Mouse (Mus musculus): ENCODE results near the gene Cx3cl1. TPM values are rescaled to one million over a fixed set of nuclear protein-coding genes. Genes with fewer than 3 reads are reported as not detected.
A peak's percentile ranks its signal among the peaks of the same experiment; 100 is the strongest.

Cx3cl1 gene
- polyA plus RNA-seq, 1 experiment from 2014 or later: 14.3 TPM

DNA sequence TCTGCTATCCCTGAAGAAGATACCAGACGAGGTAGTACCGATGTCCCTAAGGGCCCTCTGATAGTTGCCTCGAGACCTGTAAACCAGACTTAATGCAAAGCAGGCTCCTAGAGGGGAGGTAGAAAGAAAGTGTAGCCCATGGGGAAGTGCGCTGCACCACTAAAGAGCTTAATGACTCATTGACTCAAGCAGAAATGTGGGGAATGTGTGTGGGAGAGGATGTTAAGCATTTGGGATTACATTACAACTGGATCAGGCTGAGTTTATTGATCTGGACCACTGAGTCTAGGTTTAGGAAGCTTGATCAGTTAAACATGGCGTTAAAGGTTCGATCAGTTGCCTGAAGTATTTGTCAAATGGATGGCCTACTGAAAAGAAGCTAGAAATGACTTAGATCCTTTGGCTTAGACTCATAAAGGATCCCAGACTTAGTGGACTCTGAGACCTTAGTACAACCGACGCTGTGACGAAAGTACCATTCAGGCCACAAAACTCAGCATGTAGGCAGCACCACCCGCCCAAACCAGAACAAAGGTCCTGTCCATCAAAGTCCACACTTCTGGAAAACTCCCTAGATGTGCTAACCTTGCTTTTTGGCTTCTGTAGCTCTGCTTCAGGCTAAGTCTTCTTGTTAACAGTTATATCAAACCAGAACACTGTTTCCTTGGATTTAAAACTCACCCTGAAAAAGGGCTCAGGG lies 17.6 kb downstream of the Cx3cl1 start:
- WGBS: 47% methylated on average over 10 of the region's 10 CpGs
- no peak for DNase-seq (ENCODE audit: low spot score)

GRCm38 (mm10) chr8:94794368-94794767 lies 22.6 kb downstream of the Cx3cl1 start:
- Histone ChIP-seq H3K36me3 (no peaks in the 10 kb centered on the region), H3K4me3 (no peak overlapping the region), H3K9me3 (replicated peaks) (no peaks in the 10 kb centered on the region), H3K27ac (replicated peaks) (no peak overlapping the region), H3K4me1 (peaks cover 13% of the 10 kb centered on the region), H3K27me3 (ENCODE audit: low read depth, poor library complexity, severe bottlenecking) (no peaks in the 10 kb centered on the region)
- WGBS: 93% methylated on average over 4 of the region's 4 CpGs
- no peak for DNase-seq (ENCODE audit: low spot score)

More for the DNA sequence above, 17.6 kb downstream of the Cx3cl1 start:
- Histone ChIP-seq H3K36me3 (no peaks in the 10 kb centered on the region), H3K4me3 (no peak overlapping the region), H3K27ac (replicated peaks) (peak overlapping the region; percentile 61), H3K4me1 (peaks cover 27% of the 10 kb centered on the region), H3K9me3 (replicated peaks) (no peaks in the 10 kb centered on the region), H3K27me3 (ENCODE audit: low read depth, poor library complexity, severe bottlenecking) (peaks cover 11% of the 10 kb centered on the region; the same call in 1 of the 2 replicates)

- DNase-seq (ENCODE audit: low spot score): no peak
- Histone ChIP-seq H3K4me1 (peaks cover 9% of the 10 kb centered on the region), H3K27me3 (ENCODE audit: low read depth, poor library complexity, severe bottlenecking) (no peaks in the 10 kb centered on the region), H3K4me3 (no peak overlapping the region), H3K27ac (replicated peaks) (no peak overlapping the region), H3K9me3 (replicated peaks) (no peaks in the 10 kb centered on the region), H3K36me3 (no peaks in the 10 kb centered on the region)
- 97% methylated on average over 2 of the region's 2 CpGs for WGBS
These were observed 23.0 kb downstream of the Cx3cl1 start for GRCm38 (mm10) chr8:94794782-94795181.

DNA sequence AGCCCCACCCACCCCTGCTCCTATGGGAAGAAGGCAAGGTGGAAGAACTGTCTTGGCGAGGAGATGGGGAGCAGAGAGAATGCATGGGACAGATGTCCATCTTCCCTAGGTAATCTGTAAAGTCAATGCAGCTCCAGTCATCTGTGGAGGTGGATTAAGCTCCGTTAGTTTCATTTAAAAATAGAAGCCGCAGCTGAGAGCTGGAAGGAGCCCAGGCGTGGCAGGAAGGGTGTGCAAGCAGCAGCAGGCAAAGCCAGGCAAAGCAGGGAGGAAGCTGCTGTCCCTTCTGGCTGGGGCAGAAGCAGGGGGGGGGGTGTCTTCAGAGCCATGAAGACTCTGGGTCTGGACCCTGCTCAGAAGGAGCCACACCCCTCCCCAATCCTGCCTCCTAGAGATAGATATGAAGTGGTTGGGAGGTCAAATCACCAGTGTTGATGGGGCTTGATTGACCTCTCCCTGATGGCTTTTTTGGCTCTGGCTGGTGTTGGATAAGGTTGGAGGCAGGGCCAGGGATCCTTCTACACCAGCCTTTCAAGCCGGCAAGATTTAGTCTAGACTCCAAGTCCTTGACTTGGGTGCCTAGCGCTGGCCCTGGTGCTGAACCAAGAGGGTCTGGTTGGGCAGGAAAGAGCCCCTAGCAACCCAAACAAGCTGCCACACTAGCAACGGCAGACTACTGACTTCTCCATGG lies 28.6 kb downstream of the Cx3cl1 start:
- Histone ChIP-seq H3K27ac (replicated peaks) (no peak overlapping the region), H3K9me3 (replicated peaks) (no peaks in the 10 kb centered on the region), H3K4me1 (peaks cover 7% of the 10 kb centered on the region), H3K27me3 (ENCODE audit: low read depth, poor library complexity, severe bottlenecking) (no peaks in the 10 kb centered on the region), H3K36me3 (no peaks in the 10 kb centered on the region), H3K4me3 (no peak overlapping the region)
- no peak for DNase-seq (ENCODE audit: low spot score)
- WGBS: 67% methylated on average over 7 of the region's 7 CpGs

DNA sequence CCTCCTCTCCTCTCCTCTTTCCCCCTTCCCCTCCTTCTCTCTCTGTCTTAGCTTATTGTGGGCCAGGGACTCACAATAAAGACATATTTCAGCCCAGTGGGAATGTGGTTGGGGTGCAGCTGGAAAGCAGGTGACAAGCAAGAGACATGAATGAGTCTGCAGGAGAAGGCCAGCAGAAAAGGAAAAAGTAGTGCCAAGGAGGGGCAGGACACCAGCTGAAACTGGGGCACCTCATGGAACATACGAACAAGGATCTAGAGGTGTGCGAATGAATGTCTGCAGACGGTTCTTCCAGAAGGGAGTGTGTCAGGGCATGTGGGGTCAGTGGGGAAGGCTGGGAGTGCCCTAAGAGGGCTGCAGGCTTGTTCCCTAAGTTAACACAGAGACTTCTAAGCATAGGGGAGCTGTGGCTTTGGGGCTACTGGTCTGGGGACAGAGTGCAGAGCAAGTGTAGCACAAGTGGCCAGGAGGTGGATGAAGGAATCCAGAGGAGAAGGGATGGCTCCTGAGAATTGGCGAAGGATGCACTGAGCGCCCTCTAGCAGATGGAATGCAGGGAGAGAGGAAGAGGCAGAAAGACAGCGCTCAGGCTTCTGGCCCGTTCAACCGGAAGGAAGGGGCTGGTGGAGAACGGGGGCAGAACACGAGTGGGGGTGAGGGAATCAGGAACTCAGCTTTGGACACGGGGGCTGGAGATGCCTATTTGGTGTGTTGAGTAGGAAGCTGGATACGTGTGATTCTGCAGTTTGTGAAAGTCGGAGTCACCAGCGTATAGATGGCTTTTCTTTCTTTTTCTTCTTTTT lies 29.7 kb downstream of the Cx3cl1 start:
- Histone ChIP-seq H3K27ac (replicated peaks) (no peak overlapping the region), H3K27me3 (ENCODE audit: low read depth, poor library complexity, severe bottlenecking) (no peaks in the 10 kb centered on the region), H3K36me3 (no peaks in the 10 kb centered on the region), H3K9me3 (replicated peaks) (no peaks in the 10 kb centered on the region), H3K4me3 (0 out of 2 replicates have a peak overlapping the region, but pooled peaks have one; percentile 2), H3K4me1 (peaks cover 15% of the 10 kb centered on the region)
- 51% methylated on average over 14 of the region's 14 CpGs for WGBS
- peak; percentile 35 for DNase-seq (ENCODE audit: low spot score)

- Histone ChIP-seq H3K4me1 (peaks cover 23% of the 10 kb centered on the region), H3K36me3 (no peaks in the 10 kb centered on the region), H3K27ac (replicated peaks) (no peak overlapping the region), H3K9me3 (replicated peaks) (no peaks in the 10 kb centered on the region), H3K4me3 (no peak overlapping the region), H3K27me3 (ENCODE audit: low read depth, poor library complexity, severe bottlenecking) (no peaks in the 10 kb centered on the region)
- DNase-seq (ENCODE audit: low spot score): no peak
- 85% methylated on average over 4 of the region's 4 CpGs for WGBS
These were observed 30.6 kb downstream of the Cx3cl1 start for GRCm38 (mm10) chr8:94802375-94802774.

- Histone ChIP-seq H3K27ac (replicated peaks) (no peak overlapping the region), H3K4me3 (no peak overlapping the region), H3K27me3 (ENCODE audit: low read depth, poor library complexity, severe bottlenecking) (no peaks in the 10 kb centered on the region), H3K4me1 (peaks cover 32% of the 10 kb centered on the region), H3K9me3 (replicated peaks) (no peaks in the 10 kb centered on the region), H3K36me3 (no peaks in the 10 kb centered on the region)
- 81% methylated on average over 6 of the region's 6 CpGs for WGBS
- DNase-seq (ENCODE audit: low spot score): no peak
These were observed 31.7 kb downstream of the Cx3cl1 start for GRCm38 (mm10) chr8:94803551-94803950.

DNA sequence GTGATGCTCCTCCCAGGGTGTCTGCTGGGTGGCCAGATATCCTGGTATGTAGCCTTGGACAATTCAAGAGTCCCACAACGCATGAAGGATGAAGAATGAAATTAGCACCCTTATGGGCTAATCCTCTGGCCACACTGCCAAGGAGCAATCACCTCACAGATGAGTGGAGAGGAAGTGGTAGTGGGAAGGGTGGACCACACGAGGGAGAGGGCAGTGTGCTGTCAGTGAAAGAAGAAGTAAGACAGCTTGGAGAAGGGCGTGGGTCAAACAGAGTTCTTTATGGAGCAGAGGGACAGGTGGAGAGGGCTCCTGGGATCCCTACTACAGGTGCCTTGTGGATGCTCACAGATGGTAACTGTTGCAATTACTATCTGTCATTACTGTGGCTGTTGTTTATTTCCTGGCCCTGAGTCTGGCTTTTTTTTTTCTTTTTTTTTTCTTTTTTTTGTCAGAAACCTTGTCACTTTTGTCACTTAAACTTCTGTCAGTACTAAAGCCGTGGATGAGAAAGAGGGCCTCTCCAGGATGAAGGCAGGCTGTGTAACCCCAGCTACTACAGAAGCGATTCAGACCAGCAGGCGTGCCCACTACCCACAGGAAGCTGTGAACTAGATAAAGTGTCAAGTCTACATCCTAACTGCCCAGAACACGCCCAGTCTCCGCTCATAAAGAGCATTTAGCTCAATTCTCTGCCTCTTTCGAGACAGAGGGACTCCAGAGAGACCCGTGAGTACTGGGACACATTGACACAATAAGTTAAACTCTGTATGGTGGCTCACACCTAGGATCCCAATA lies 32.9 kb downstream of the Cx3cl1 start:
- WGBS: 79% methylated on average over 10 of the region's 10 CpGs
- Histone ChIP-seq H3K4me3 (no peak overlapping the region), H3K4me1 (peaks cover 32% of the 10 kb centered on the region), H3K9me3 (replicated peaks) (no peaks in the 10 kb centered on the region), H3K27ac (replicated peaks) (no peak overlapping the region), H3K27me3 (ENCODE audit: low read depth, poor library complexity, severe bottlenecking) (no peaks in the 10 kb centered on the region), H3K36me3 (no peaks in the 10 kb centered on the region)
- DNase-seq (ENCODE audit: low spot score): no peak

- H3K36me3 ChIP-seq: no peaks in the 10 kb centered on the region
- no peaks in the 10 kb centered on the region for H3K9me3 ChIP-seq (replicated peaks)
- WGBS: 75% methylated on average over 4 of the region's 4 CpGs
- H3K27me3 ChIP-seq (ENCODE audit: low read depth, poor library complexity, severe bottlenecking): no peaks in the 10 kb centered on the region
- peaks cover 32% of the 10 kb centered on the region for H3K4me1 ChIP-seq
- H3K27ac ChIP-seq (replicated peaks): no peak overlapping the region
- no peak for DNase-seq (ENCODE audit: low spot score)
- no peak overlapping the region for H3K4me3 ChIP-seq
These were observed 34.0 kb downstream of the Cx3cl1 start for GRCm38 (mm10) chr8:94805811-94806210.

DNA sequence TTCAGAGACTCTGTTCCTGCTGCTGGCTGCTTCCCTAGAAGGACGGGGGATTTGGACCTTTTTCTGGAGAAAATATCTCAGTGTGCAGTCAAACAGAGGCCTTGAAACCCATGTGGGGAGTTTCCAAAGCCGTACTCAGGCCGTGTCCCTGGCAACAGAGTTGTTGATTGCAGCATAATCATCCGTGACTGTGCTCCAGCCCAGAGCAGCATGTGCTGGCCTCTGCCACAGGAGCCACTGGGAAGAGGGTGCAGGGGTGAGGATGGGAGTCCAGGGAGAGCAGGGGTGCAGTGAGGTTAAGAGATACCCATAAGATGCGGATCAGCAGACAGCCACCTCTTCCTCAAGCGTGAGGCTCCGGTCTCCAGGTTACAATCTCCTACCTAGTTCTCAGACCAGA lies 35.7 kb downstream of the Cx3cl1 start:
- no peak for DNase-seq (ENCODE audit: low spot score)
- 64% methylated on average over 7 of the region's 7 CpGs for WGBS
- H3K27me3 ChIP-seq (ENCODE audit: low read depth, poor library complexity, severe bottlenecking): no peaks in the 10 kb centered on the region
- H3K4me3 ChIP-seq: no peak overlapping the region
- H3K4me1 ChIP-seq: peaks cover 29% of the 10 kb centered on the region
- H3K27ac ChIP-seq (replicated peaks): peak overlapping the region; percentile 52
- H3K36me3 ChIP-seq: no peaks in the 10 kb centered on the region
- H3K9me3 ChIP-seq (replicated peaks): no peaks in the 10 kb centered on the region

DNA sequence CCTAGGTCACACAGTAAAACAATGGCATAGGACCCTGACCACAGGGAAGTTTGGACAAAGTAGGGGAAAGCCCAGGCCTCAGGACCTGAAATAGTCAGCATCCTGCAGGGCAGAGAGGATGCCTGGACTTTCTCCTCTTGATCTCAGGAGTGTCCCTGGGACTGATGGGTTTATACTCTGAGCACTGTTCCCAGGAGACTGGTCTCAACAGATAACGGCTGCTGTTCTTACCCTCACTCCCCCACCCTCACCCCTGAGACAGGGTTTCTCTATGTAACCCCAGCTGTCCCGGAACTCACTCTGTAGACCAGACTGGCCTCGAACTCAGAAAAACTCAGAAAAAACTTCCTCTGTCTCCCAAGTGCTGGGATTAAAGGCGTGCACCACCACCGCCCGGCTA lies 36.6 kb downstream of the Cx3cl1 start:
- no peak for DNase-seq (ENCODE audit: low spot score)
- Histone ChIP-seq H3K27ac (replicated peaks) (no peak overlapping the region), H3K9me3 (replicated peaks) (no peaks in the 10 kb centered on the region), H3K27me3 (ENCODE audit: low read depth, poor library complexity, severe bottlenecking) (no peaks in the 10 kb centered on the region), H3K4me3 (no peak overlapping the region), H3K36me3 (no peaks in the 10 kb centered on the region), H3K4me1 (peaks cover 35% of the 10 kb centered on the region)
- 84% methylated on average over 6 of the region's 6 CpGs for WGBS

DNA sequence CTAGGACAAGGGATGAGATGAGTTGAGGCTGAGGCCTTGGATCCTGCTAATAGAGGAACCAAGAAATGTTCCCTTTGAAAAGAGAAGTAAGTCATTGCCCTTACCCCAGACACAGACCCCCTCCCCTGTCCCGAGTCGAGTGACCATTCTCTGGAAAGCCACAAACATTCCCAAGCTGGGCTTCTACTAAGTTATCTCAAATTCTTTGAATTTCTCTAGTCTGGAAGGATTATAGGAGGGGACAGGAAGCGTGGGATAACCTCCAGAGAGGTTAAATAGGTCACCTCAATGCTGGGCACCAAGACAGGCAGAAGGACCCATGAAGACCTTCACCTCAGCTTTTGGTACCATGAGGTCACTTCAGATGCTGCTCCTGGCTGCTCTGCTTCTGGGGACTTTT lies 38.3 kb downstream of the Cx3cl1 start, which contains the start of gene Ccl17:
Ccl17 (plus strand) TSS at position 301 of the 400 bp plus-strand sequence.
- no peak for DNase-seq (ENCODE audit: low spot score)
- 75% methylated on average over 3 of the region's 3 CpGs for WGBS

More for the DNA sequence above, 38.3 kb downstream of the Cx3cl1 start, which contains the start of gene Ccl17:
- Histone ChIP-seq H3K27ac (replicated peaks) (no peak within 1 kb of the TSS), H3K4me3 (no peak within 1 kb of the TSS), H3K9me3 (replicated peaks) (no peaks in the 10 kb centered on the region), H3K4me1 (peaks cover 35% of the 10 kb centered on the region), H3K36me3 (no peaks in the 10 kb centered on the region), H3K27me3 (ENCODE audit: low read depth, poor library complexity, severe bottlenecking) (no peaks in the 10 kb centered on the region)
